Mouse (Mus musculus): ENCODE data around the gene Loxl3. TPM values are rescaled to one million over a fixed set of nuclear protein-coding genes. Genes with fewer than 3 reads are reported as not detected.

The Loxl3 gene
- total and polyA plus RNA-seq, 2 experiments from 2014 or later, result 4.5 to 4.7 TPM

DNA sequence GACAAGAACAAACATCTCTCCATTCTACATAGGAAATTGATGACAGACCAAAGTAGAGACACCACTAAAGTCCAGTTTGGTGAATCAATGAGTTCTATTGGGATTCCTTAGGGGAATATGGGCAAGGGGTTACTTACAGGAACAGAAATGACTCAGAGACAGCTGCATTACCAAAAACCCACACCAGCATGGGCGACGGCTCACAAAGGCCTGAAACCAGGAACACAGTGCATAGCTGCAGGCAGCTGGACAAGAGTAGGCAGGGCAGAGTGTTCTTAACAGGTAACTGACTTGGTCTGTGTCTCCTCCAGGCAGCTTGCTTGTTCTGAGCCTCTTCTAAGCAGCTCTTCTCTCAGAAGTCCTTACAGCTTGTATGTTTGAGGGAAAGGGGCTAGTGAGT is 18.2 kb upstream of the Loxl3 start:
- H3K9me3 ChIP-seq (ENCODE audit: low read length), result no peaks in the 10 kb centered on the region
- no peak for TF ChIP-seq CTCF (IDR thresholded peaks at IDR 0.05; ENCODE audit: low read depth)
- no peak overlapping the region for H3K9ac ChIP-seq
- no peak overlapping the region for H3K27ac ChIP-seq (ENCODE audit: low read depth, low read length)
- no peaks in the 10 kb centered on the region for H3K36me3 ChIP-seq (ENCODE audit: insufficient read depth)
- H3K4me3 ChIP-seq (ENCODE audit: low read depth, low read length), result no peak overlapping the region
- no peak for DNase-seq
- no peak for ATAC-seq
- no peak overlapping the region for H3K4me2 ChIP-seq (ENCODE audit: low read depth)
- WGBS, result 93% methylated on average over 2 of the region's 2 CpGs
- no peaks in the 10 kb centered on the region for H3K4me1 ChIP-seq (ENCODE audit: insufficient read depth)
- H3K27me3 ChIP-seq (ENCODE audit: insufficient read depth, low read length), result no peaks in the 10 kb centered on the region; the same call in 1 of the 2 replicates

DNA sequence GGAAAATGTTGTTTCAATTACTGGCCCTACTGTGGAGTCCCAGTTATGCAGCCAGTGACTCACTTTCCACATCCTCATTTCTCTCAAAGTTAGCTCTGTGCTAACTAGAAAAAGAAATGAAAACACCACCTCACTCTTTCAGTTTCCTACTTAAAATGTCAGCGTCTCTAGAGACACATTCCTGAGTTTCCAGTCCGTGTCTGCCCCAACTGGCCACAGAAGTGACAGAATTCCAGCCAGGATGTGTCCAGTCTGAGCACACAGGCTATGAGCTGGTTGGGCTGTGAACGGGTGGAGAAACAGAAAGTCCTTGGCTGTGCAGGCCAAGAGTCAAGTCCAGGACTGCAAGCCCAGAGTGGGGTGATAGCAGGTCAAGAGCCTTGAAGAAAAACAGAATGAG is 16.8 kb upstream of the Loxl3 start:
- no peak overlapping the region for H3K4me3 ChIP-seq (ENCODE audit: low read depth, low read length)
- no peak for DNase-seq
- no peak for TF ChIP-seq CTCF (IDR thresholded peaks at IDR 0.05; ENCODE audit: low read depth)
- no peak overlapping the region for H3K9ac ChIP-seq
- H3K27ac ChIP-seq (ENCODE audit: low read depth, low read length), result no peak overlapping the region
- no peak for ATAC-seq
- 77% methylated on average over 3 of the region's 3 CpGs for WGBS
- no peaks in the 10 kb centered on the region for H3K27me3 ChIP-seq (ENCODE audit: insufficient read depth, low read length)
- H3K36me3 ChIP-seq (ENCODE audit: insufficient read depth), result no peaks in the 10 kb centered on the region
- H3K9me3 ChIP-seq (ENCODE audit: low read length), result no peaks in the 10 kb centered on the region
- H3K4me2 ChIP-seq (ENCODE audit: low read depth), result no peak overlapping the region
- no peaks in the 10 kb centered on the region for H3K4me1 ChIP-seq (ENCODE audit: insufficient read depth)

DNA sequence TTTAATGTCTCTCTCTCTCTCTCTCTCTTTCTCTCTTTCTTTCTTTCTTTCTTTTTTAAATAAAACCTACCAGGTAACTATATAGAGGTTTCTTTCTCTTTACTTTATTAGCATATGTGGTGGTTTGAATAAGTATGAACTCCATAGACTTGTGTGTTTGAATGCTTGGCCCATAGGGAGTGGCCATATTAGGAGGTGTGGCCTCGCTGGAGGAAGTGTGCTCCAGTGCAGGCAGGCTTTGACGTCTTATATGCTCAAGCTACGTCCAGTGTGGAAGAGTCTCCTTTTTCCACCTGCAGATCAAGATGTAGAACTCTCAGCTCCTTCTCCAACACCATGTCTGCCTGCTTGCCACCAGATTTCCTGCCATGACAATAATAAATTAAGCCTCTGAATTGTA is 14.9 kb upstream of the Loxl3 start:
- H3K27ac ChIP-seq (ENCODE audit: low read depth, low read length), result no peak overlapping the region
- no peaks in the 10 kb centered on the region for H3K9me3 ChIP-seq (ENCODE audit: low read length)
- 74% methylated on average over 3 of the region's 3 CpGs for WGBS
- no peak for ATAC-seq
- no peak overlapping the region for H3K9ac ChIP-seq
- no peaks in the 10 kb centered on the region for H3K4me1 ChIP-seq (ENCODE audit: insufficient read depth)
- no peaks in the 10 kb centered on the region for H3K27me3 ChIP-seq (ENCODE audit: insufficient read depth, low read length)
- no peak for DNase-seq
- H3K4me3 ChIP-seq (ENCODE audit: low read depth, low read length), result no peak overlapping the region
- no peak overlapping the region for H3K4me2 ChIP-seq (ENCODE audit: low read depth)
- TF ChIP-seq CTCF (IDR thresholded peaks at IDR 0.05; ENCODE audit: low read depth), result no peak
- no peaks in the 10 kb centered on the region for H3K36me3 ChIP-seq (ENCODE audit: insufficient read depth)

DNA sequence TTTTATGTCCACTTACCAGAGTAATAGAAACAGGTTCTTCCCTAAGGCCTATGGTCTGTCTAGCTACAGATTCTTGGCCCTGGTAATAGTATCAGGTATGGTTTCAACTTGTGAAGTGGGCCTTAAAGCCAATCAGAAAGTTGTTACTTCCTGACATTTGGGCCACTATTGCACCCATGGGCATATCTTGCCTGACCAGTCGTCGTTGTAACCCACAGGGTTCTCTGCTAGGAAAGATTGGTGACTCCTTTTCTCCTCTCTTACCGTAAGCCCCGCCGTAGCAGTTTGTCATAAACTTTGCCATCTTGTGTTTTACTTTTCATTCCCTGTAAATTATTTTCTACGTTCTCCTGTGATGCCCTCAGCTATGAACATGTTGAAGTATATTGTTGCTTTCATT is 13.9 kb upstream of the Loxl3 start:
- Histone ChIP-seq H3K4me1 (ENCODE audit: insufficient read depth) (no peaks in the 10 kb centered on the region), H3K4me3 (ENCODE audit: low read depth, low read length) (no peak overlapping the region), H3K27ac (ENCODE audit: low read depth, low read length) (no peak overlapping the region), H3K4me2 (ENCODE audit: low read depth) (no peak overlapping the region), H3K9me3 (ENCODE audit: low read length) (no peaks in the 10 kb centered on the region), H3K27me3 (ENCODE audit: insufficient read depth, low read length) (no peaks in the 10 kb centered on the region), H3K9ac (no peak overlapping the region), H3K36me3 (ENCODE audit: insufficient read depth) (no peaks in the 10 kb centered on the region)
- no peak for TF ChIP-seq CTCF (IDR thresholded peaks at IDR 0.05; ENCODE audit: low read depth)
- ATAC-seq (no peak), DNase-seq (no peak)
- WGBS, result 90% methylated on average over 6 of the region's 6 CpGs

DNA sequence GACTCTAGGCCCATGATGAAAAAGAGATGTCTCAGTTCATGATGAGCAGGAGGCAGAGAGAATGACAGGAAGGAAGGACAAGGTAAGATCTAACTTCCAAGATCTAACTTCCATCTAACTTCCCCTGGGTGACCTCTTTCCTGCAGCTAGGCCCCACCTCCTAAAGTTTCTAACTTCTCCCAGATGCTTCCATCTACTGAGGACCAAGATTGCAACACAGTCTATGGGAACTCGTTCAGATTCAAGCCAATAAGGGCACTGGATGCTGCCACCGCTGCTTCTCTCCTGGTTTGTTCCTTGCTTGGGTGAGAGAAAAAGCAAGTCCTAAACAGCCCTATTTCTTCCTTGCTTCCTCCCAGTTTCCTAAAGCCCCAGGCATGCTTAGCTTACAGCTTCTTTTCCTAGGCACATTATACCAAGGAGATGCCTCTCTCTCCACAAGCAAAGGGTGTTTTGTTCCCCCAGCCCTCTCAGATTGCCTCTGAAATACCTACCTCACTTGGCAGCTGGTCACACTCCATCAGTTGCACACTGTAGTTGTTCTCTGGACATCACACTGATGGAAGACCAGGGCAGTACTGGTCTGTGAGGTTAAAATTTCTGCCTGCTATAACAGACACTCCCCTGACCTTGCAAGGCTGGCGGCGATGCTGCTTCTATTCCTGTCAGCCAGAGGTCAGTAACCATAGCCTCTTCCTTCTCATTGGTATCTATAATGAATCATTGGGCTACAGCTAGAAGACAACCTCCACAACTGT is 13.0 kb upstream of the Loxl3 start:
- Histone ChIP-seq H3K36me3 (ENCODE audit: insufficient read depth) (no peaks in the 10 kb centered on the region), H3K9ac (no peak overlapping the region), H3K27me3 (ENCODE audit: insufficient read depth, low read length) (no peaks in the 10 kb centered on the region), H3K4me3 (ENCODE audit: low read depth, low read length) (no peak overlapping the region), H3K4me2 (ENCODE audit: low read depth) (no peak overlapping the region), H3K9me3 (ENCODE audit: low read length) (no peaks in the 10 kb centered on the region), H3K4me1 (ENCODE audit: insufficient read depth) (no peaks in the 10 kb centered on the region), H3K27ac (ENCODE audit: low read depth, low read length) (no peak overlapping the region)
- DNase-seq (no peak), ATAC-seq (no peak)
- WGBS, result 86% methylated on average over 4 of the region's 4 CpGs
- no peak for TF ChIP-seq CTCF (IDR thresholded peaks at IDR 0.05; ENCODE audit: low read depth)

DNA sequence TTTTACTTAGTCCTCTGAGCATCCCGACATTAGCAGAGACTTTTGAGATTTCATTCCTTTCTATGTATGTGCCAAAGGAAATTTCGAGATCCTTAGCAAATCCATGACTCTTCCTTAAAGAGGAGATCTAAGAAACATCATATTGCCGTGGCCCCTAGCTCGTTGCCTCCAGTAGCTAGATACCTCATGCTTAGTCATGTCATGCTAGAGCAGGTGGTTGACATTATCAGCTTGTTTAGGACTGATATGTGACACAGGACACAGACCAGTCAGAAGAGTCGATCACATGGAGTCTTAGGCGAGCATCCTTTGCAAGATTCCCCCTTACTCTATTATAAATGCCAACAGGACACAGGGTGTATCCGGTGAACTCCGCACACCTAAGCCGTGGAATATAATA is 11.0 kb upstream of the Loxl3 start:
- H3K4me2 ChIP-seq (ENCODE audit: low read depth), result no peak overlapping the region
- no peaks in the 10 kb centered on the region for H3K36me3 ChIP-seq (ENCODE audit: insufficient read depth)
- H3K4me1 ChIP-seq (ENCODE audit: insufficient read depth), result no peaks in the 10 kb centered on the region
- no peak for TF ChIP-seq CTCF (IDR thresholded peaks at IDR 0.05; ENCODE audit: low read depth)
- WGBS, result 87% methylated on average over 9 of the region's 9 CpGs
- no peaks in the 10 kb centered on the region for H3K9me3 ChIP-seq (ENCODE audit: low read length)
- H3K27ac ChIP-seq (ENCODE audit: low read depth, low read length), result no peak overlapping the region
- no peaks in the 10 kb centered on the region for H3K27me3 ChIP-seq (ENCODE audit: insufficient read depth, low read length)
- H3K9ac ChIP-seq, result no peak overlapping the region
- ATAC-seq, result no peak
- DNase-seq, result no peak
- no peak overlapping the region for H3K4me3 ChIP-seq (ENCODE audit: low read depth, low read length)

DNA sequence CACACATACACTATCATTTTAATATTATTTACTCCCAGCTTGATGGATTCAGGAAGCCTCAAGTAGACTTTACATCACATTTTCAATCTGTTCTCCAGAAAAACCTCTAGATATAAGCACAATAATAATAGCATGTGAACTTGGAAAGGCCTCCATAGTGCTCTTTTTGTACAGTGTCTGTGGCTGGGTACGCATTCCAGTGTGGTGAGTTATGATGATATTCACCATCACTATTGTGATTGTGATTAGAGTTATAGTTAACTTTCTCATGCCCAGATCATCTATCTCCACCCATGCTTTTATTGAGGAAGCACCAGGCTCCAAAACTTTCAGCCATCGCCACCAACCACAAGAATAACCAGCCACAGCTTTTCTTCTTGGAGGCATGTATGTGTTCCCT is 10.2 kb upstream of the Loxl3 start:
- Histone ChIP-seq H3K4me2 (ENCODE audit: low read depth) (no peak overlapping the region), H3K9ac (no peak overlapping the region), H3K27ac (ENCODE audit: low read depth, low read length) (no peak overlapping the region), H3K27me3 (ENCODE audit: insufficient read depth, low read length) (no peaks in the 10 kb centered on the region), H3K4me3 (ENCODE audit: low read depth, low read length) (no peak overlapping the region), H3K9me3 (ENCODE audit: low read length) (no peaks in the 10 kb centered on the region), H3K36me3 (ENCODE audit: insufficient read depth) (no peaks in the 10 kb centered on the region), H3K4me1 (ENCODE audit: insufficient read depth) (no peaks in the 10 kb centered on the region)
- 92% methylated on average over 2 of the region's 2 CpGs for WGBS
- no peak for ATAC-seq
- TF ChIP-seq CTCF (IDR thresholded peaks at IDR 0.05; ENCODE audit: low read depth), result no peak
- DNase-seq, result no peak
